Mouse (Mus musculus): ENCODE data around the gene Rnf141.

Rnf141 gene

GRCm38 (mm10) chr7:110833024-110833423, 11.2 kb downstream of the Rnf141 start:
- no peak for DNase-seq (ENCODE audit: low spot score)

GRCm38 (mm10) chr7:110823995-110824953, 20.0 kb downstream of the Rnf141 start:
- DNase-seq (ENCODE audit: low spot score) = no peak

- DNase-seq (ENCODE audit: low spot score) = no peak
Measured at GRCm38 (mm10) chr7:110823593-110823992, 20.7 kb downstream of the Rnf141 start.

- DNase-seq (ENCODE audit: low spot score) = no peak
Measured at GRCm38 (mm10) chr7:110823076-110823475, 21.2 kb downstream of the Rnf141 start.

- no peak for DNase-seq (ENCODE audit: low spot score)
Measured at GRCm38 (mm10) chr7:110822055-110822454, 22.2 kb downstream of the Rnf141 start.

GRCm38 (mm10) chr7:110821653-110822052, 22.6 kb downstream of the Rnf141 start:
- no peak for DNase-seq (ENCODE audit: low spot score)

- peak; percentile 53 for DNase-seq (ENCODE audit: low spot score)
Measured at GRCm38 (mm10) chr7:110821068-110821467, 23.2 kb downstream of the Rnf141 start.

- no peak for DNase-seq (ENCODE audit: low spot score)
Measured at GRCm38 (mm10) chr7:110818787-110819350, 25.4 kb downstream of the Rnf141 start.

GRCm38 (mm10) chr7:110818206-110818605, 26.1 kb downstream of the Rnf141 start:
- no peak for DNase-seq (ENCODE audit: low spot score)

GRCm38 (mm10) chr7:110816037-110816436, 28.2 kb downstream of the Rnf141 start:
- peak; percentile 80 for DNase-seq (ENCODE audit: low spot score)

GRCm38 (mm10) chr7:110813983-110814382, 30.3 kb downstream of the Rnf141 start:
- DNase-seq (ENCODE audit: low spot score) = no peak

GRCm38 (mm10) chr7:110811529-110811928, 32.7 kb downstream of the Rnf141 start:
- no peak for DNase-seq (ENCODE audit: low spot score)

GRCm38 (mm10) chr7:110810995-110811394, 33.3 kb downstream of the Rnf141 start:
- DNase-seq (ENCODE audit: low spot score) = no peak

GRCm38 (mm10) chr7:110809585-110810557, 34.4 kb downstream of the Rnf141 start:
- DNase-seq (ENCODE audit: low spot score) = no peak

GRCm38 (mm10) chr7:110808962-110809361, 35.3 kb downstream of the Rnf141 start:
- DNase-seq (ENCODE audit: low spot score) = no peak

- DNase-seq (ENCODE audit: low spot score) = no peak
Measured at GRCm38 (mm10) chr7:110807460-110808030, 36.7 kb downstream of the Rnf141 start.

- DNase-seq (ENCODE audit: low spot score) = no peak
Measured at GRCm38 (mm10) chr7:110804266-110804665, 40.0 kb downstream of the Rnf141 start.

GRCm38 (mm10) chr7:110803131-110803530, 41.1 kb downstream of the Rnf141 start:
- no peak for DNase-seq (ENCODE audit: low spot score)

- DNase-seq (ENCODE audit: low spot score) = peak; percentile 90
Measured at GRCm38 (mm10) chr7:110801028-110801427, 43.2 kb downstream of the Rnf141 start.

- no peak for DNase-seq (ENCODE audit: low spot score)
Measured at GRCm38 (mm10) chr7:110797722-110798409, 46.4 kb downstream of the Rnf141 start.

Data from embryo, embryonic 10.5 days (tissue).